Mouse (Mus musculus): Measurements from ENCODE around the gene Ktn1. TPM values are rescaled to one million over a fixed set of nuclear protein-coding genes. Genes with fewer than 3 reads are reported as not detected.

Ktn1 gene
- polyA plus RNA-seq, 1 experiment = 60.7 TPM

DNA sequence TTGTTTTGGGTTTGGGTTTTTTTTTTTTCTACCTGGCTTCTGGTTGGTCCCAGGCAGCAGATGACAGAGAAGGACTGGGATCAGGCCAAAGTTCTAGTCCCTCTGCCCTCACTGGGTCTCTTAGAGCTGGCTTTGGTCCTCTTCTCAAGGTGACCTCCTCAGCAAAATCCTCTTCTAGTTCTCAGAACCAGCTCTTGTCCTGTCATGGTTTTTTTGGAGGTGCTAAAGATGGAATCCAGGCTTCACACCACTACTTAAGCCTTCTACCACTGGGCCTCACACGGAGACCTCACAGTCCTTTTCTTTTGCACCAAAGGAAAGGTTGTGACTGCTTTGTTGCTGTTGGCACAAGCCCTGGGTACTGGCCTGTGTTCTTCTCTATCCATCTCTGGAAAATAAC, 15.8 kb upstream of the Ktn1 start:
- Histone ChIP-seq H3K4me1 (ENCODE audit: control insufficient read depth, insufficient read depth, low read length) (no peaks in the 10 kb centered on the region), H3K27me3 (ENCODE audit: control insufficient read depth, insufficient read depth, low read length) (no peaks in the 10 kb centered on the region), H3K4me3 (replicated peaks; ENCODE audit: insufficient read depth, low read depth, low read length) (no peak overlapping the region), H3K27ac (ENCODE audit: insufficient read depth, low read length) (no peak overlapping the region)
- TF ChIP-seq POLR2A (IDR thresholded peaks at IDR 0.05; ENCODE audit: borderline replicate concordance, insufficient read depth, low read length) (no peak), CTCF (IDR thresholded peaks at IDR 0.05; ENCODE audit: borderline replicate concordance, insufficient read depth, low read depth, low read length) (no peak)
- WGBS = 87% methylated on average over 1 of the region's 1 CpGs
- no peak for DNase-seq

DNA sequence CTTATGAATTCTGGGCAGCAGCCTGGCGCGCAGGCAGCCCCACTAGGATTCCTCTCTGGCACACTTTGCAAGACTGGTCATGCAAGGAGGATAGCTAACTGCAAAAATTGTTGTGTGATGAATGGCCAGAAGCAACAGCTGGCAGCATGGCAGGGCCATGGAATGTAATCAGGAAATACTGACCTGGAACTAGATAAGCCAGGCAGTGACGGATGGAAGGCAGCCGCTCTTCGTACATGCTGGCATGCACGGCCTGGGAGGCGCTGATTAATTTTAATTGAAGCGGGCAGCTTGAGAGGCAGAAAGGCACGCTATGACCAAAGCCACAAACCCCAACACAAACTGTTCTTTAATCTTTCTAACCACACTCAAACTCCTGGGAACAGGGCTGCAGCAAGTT, 13.8 kb upstream of the Ktn1 start:
- no peak for TF ChIP-seq CTCF (IDR thresholded peaks at IDR 0.05; ENCODE audit: borderline replicate concordance, insufficient read depth, low read depth, low read length)
- no peak for TF ChIP-seq POLR2A (IDR thresholded peaks at IDR 0.05; ENCODE audit: borderline replicate concordance, insufficient read depth, low read length)
- 16% methylated on average over 9 of the region's 9 CpGs for WGBS
- no peak overlapping the region for H3K27ac ChIP-seq (ENCODE audit: insufficient read depth, low read length)
- no peaks in the 10 kb centered on the region for H3K27me3 ChIP-seq (ENCODE audit: control insufficient read depth, insufficient read depth, low read length)
- H3K4me3 ChIP-seq (replicated peaks; ENCODE audit: insufficient read depth, low read depth, low read length) = no peak overlapping the region
- no peaks in the 10 kb centered on the region for H3K4me1 ChIP-seq (ENCODE audit: control insufficient read depth, insufficient read depth, low read length)
- no peak for DNase-seq

DNA sequence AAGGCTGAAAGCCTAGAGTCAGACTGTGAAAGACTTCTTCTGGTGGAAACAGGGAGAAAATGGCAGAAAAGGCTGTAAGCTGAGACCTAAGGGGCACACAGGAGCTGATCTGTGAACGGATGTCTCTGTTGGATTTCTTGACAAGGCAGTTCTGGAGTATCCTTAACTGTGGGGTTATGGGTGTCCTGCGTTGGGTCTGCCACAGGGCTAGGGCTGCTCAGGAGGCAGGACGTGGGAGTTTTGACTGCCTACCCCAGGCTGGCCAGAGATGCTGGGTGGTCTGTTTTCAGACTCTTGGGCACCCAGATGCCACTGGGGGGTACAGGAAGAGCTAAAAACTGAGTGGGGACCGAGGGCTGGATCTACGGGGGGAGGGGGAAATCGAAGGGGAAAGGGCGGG, 13.4 kb upstream of the Ktn1 start:
- DNase-seq = no peak
- WGBS = 53% methylated on average over 7 of the region's 7 CpGs
- Histone ChIP-seq H3K27me3 (ENCODE audit: control insufficient read depth, insufficient read depth, low read length) (no peaks in the 10 kb centered on the region), H3K27ac (ENCODE audit: insufficient read depth, low read length) (no peak overlapping the region), H3K4me3 (replicated peaks; ENCODE audit: insufficient read depth, low read depth, low read length) (no peak overlapping the region), H3K4me1 (ENCODE audit: control insufficient read depth, insufficient read depth, low read length) (no peaks in the 10 kb centered on the region)
- no peak for TF ChIP-seq CTCF (IDR thresholded peaks at IDR 0.05; ENCODE audit: borderline replicate concordance, insufficient read depth, low read depth, low read length)
- TF ChIP-seq POLR2A (IDR thresholded peaks at IDR 0.05; ENCODE audit: borderline replicate concordance, insufficient read depth, low read length) = no peak

DNA sequence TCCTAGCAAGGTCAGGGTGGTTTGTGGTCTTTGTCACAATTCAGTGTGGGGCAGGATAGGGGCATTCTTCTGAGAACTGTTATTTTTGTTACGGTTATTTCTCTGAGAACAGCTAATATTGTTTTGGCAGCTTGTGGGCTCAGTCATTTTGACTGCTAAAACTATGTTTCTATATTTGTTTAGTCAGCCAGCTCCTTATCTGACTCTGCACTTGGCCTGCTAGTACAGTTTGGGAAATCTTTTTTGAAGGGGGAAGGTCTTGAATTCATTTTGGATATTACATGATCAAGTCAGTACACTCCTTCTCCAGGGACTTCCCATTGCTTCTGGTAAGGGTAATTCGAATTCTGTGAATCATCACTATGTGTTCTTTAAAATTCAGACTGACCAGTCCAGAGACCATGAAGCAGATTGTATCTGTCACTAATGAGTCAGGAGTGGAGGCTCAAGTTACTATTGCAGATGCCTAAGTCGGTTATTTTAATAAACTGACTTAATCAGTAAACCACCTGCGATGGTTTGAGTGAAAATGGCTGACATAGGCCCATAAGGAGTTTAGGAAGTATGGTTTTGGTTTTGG, 9.8 kb upstream of the Ktn1 start:
- 77% methylated on average over 4 of the region's 4 CpGs for WGBS
- Histone ChIP-seq H3K27ac (ENCODE audit: insufficient read depth, low read length) (no peak overlapping the region), H3K27me3 (ENCODE audit: control insufficient read depth, insufficient read depth, low read length) (no peaks in the 10 kb centered on the region), H3K4me1 (ENCODE audit: control insufficient read depth, insufficient read depth, low read length) (no peaks in the 10 kb centered on the region), H3K4me3 (replicated peaks; ENCODE audit: insufficient read depth, low read depth, low read length) (no peak overlapping the region)
- TF ChIP-seq POLR2A (IDR thresholded peaks at IDR 0.05; ENCODE audit: borderline replicate concordance, insufficient read depth, low read length) (no peak), CTCF (IDR thresholded peaks at IDR 0.05; ENCODE audit: borderline replicate concordance, insufficient read depth, low read depth, low read length) (no peak)
- DNase-seq = no peak

DNA sequence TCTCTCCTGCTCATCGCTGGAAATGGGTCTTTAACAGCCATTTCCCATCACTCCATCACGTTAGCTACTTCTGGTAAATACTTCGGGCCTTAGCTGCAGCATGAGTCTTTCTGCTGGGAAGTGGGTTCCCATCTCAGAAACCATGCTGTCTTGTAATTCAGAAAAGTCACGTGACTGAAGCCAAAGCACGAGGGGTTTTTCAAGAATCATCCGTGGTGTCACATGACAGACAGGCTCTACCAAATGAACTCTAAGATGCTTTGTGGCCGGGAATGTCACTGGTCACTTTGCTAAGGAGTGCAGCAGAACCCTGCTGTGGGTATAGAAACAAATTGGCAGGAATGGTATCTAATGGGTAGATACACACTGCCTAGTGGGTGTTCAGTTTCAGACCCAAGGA, 2.6 kb upstream of the Ktn1 start:
- 44% methylated on average over 7 of the region's 7 CpGs for WGBS
- Histone ChIP-seq H3K27me3 (ENCODE audit: control insufficient read depth, insufficient read depth, low read length) (no peaks in the 10 kb centered on the region), H3K4me1 (ENCODE audit: control insufficient read depth, insufficient read depth, low read length) (no peaks in the 10 kb centered on the region; the same call in 1 of the 2 replicates), H3K4me3 (replicated peaks; ENCODE audit: insufficient read depth, low read depth, low read length) (no peak overlapping the region), H3K27ac (ENCODE audit: insufficient read depth, low read length) (no peak overlapping the region)
- no peak for DNase-seq
- TF ChIP-seq CTCF (IDR thresholded peaks at IDR 0.05; ENCODE audit: borderline replicate concordance, insufficient read depth, low read depth, low read length) (no peak), POLR2A (IDR thresholded peaks at IDR 0.05; ENCODE audit: borderline replicate concordance, insufficient read depth, low read length) (no peak)

DNA sequence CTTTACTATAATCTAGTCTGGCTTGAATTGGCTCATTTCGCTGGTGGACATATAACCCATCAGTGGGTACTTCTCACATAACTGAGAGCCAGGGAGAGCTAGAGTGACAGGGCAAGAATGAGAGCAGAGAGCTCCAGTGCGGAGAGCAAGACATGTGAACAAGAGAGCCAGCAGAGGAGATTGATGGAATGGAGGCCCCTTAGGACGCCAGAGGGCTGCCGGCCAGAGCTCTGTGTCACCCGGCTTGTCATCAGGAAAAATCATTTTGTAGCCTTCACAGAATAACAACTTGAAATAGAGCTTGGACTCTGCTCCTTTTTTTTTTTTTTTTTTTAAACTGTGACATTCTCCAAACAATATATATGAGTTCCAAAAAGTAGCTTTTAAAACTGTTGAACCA, 2.0 kb upstream of the Ktn1 start:
- 40% methylated on average over 5 of the region's 5 CpGs for WGBS

DNA sequence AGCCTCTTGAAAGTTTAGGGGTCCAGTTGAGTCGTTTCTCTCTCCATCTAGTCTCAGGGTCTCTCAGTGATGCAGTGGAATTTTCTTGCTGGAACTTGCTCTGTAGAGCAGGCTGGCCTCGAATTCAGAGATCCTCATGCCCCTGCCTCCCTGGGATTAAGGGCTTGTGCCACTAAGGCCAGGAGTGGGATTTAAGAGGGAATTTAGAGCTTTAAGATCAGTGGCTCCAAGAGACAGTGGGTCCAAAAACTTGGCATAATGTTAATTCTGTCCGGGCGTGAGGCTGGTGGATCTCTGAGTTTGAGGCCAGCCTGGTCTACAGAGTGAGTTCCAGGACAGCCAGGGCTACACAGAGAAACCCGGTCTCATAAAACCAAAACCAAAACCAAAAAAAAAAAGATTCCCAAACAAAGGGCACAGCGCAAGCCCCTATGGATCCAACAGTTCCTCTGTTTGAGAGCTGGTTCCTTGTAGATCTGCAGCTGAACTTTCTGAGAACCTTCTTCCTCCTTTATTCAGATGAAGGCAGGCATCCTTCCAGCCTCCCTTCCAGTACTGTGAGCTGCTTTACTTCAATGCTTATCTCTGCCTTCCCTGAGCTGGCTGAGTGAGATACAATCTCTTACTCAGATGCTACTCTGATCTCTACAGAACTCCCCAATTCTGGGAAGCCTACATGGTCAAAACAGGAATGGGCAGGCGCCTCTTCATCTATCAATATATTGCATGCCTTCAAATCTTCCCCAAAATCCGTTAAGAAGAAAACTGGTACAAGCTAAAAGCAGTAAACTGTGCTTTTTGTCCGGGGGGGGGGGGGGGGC, 1.3 kb upstream of the Ktn1 start:
- Histone ChIP-seq H3K4me3 (replicated peaks; ENCODE audit: insufficient read depth, low read depth, low read length) (no peak overlapping the region), H3K4me1 (ENCODE audit: control insufficient read depth, insufficient read depth, low read length) (no peaks in the 10 kb centered on the region; the same call in 1 of the 2 replicates), H3K27ac (ENCODE audit: insufficient read depth, low read length) (no peak overlapping the region), H3K27me3 (ENCODE audit: control insufficient read depth, insufficient read depth, low read length) (no peaks in the 10 kb centered on the region)
- WGBS = 72% methylated on average over 9 of the region's 9 CpGs
- TF ChIP-seq CTCF (IDR thresholded peaks at IDR 0.05; ENCODE audit: borderline replicate concordance, insufficient read depth, low read depth, low read length) = no peak
- TF ChIP-seq POLR2A (IDR thresholded peaks at IDR 0.05; ENCODE audit: borderline replicate concordance, insufficient read depth, low read length) = no peak
- DNase-seq = no peak

More for the DNA sequence above, 2.0 kb upstream of the Ktn1 start:
- H3K4me3 ChIP-seq (replicated peaks; ENCODE audit: insufficient read depth, low read depth, low read length) = no peak overlapping the region
- H3K4me1 ChIP-seq (ENCODE audit: control insufficient read depth, insufficient read depth, low read length) = no peaks in the 10 kb centered on the region; the same call in 1 of the 2 replicates
- H3K27me3 ChIP-seq (ENCODE audit: control insufficient read depth, insufficient read depth, low read length) = no peaks in the 10 kb centered on the region
- no peak for DNase-seq
- no peak overlapping the region for H3K27ac ChIP-seq (ENCODE audit: insufficient read depth, low read length)
- TF ChIP-seq CTCF (IDR thresholded peaks at IDR 0.05; ENCODE audit: borderline replicate concordance, insufficient read depth, low read depth, low read length) (no peak), POLR2A (IDR thresholded peaks at IDR 0.05; ENCODE audit: borderline replicate concordance, insufficient read depth, low read length) (no peak)
